9 mouse cellular contexts compared by ENCODE assay signal in genomic region chr11:68553981-68554471, GRCm38 (mm10). TPM values are rescaled to one million over a fixed set of nuclear protein-coding genes. Genes with fewer than 3 reads are reported as not detected.
A peak's percentile ranks its signal among the peaks of the same experiment; 100 is the strongest.
DNase-seq lines count a peak whose midpoint lies in the region; ATAC-seq and TF ChIP-seq lines count a peak whose summit lies in the region.
"Had no signal": no experiment of that assay in that cellular context is flagged by ENCODE, and none has a peak within 500 bp of the region (broad histone marks: within the 10 kb centered on the region; RNA-seq: fewer than 3 reads in every experiment).

No protein-coding gene starts in this region.

- no peaks in the 10 kb centered on the region for H3K27me3 ChIP-seq in intestine, postnatal 0 days (replicated peaks; ENCODE audit: control insufficient read depth, insufficient read depth, low read length)
- no peaks in the 10 kb centered on the region for H3K27me3 ChIP-seq in intestine, embryonic 16.5 days (replicated peaks; ENCODE audit: control insufficient read depth, insufficient read depth, low read length)

- 0 out of 2 replicates have a peak, but pooled peaks cover 4% of the 10 kb centered on the region for H3K4me1 ChIP-seq in intestine, postnatal 0 days (replicated peaks; ENCODE audit: control insufficient read depth, insufficient read depth, low read length)
- H3K4me1 ChIP-seq in intestine, embryonic 16.5 days (ENCODE audit: control insufficient read depth, insufficient read depth, low read length), result no peaks in the 10 kb centered on the region

- DNase-seq in CD4-positive helper T cell, adult 2 months (ENCODE audit: low read depth, low spot score), result peak; percentile 48
- DNase-seq in adrenal gland, adult 2 months, result peak; percentile 43
- peak; percentile 73 to 80 for DNase-seq in heart, postnatal 10 days
- peak; percentile 47 to 79 for DNase-seq in spleen, postnatal 4 days (ENCODE audit: low spot score in 2 of 2)
- DNase-seq in left cerebral cortex, adult 11 months (ENCODE audit: low spot score), result no peak
- no peak for DNase-seq in frontal cortex, postnatal 14 days (ENCODE audit: low spot score in 2 of 2)

- no peak for ATAC-seq in intestine, postnatal 0 days
- no peak for ATAC-seq in intestine, embryonic 16.5 days

- no peaks in the 10 kb centered on the region for H3K9me3 ChIP-seq in intestine, postnatal 0 days (ENCODE audit: control insufficient read depth)
- no peaks in the 10 kb centered on the region for H3K9me3 ChIP-seq in intestine, embryonic 16.5 days (ENCODE audit: control insufficient read depth, low read length)
- H3K9me3 ChIP-seq: limb, embryonic 12.5 days had no signal

- 30% methylated on average over 8 of the region's 8 CpGs for WGBS in intestine, postnatal 0 days
- 36% methylated on average over 8 of the region's 8 CpGs for WGBS in intestine, embryonic 16.5 days

- no peak overlapping the region for H3K27ac ChIP-seq in intestine, postnatal 0 days (ENCODE audit: low read depth, low read length)
- H3K27ac ChIP-seq in intestine, embryonic 16.5 days (ENCODE audit: low read length), result no peak overlapping the region
- H3K27ac ChIP-seq: limb, embryonic 12.5 days had no signal

- TF ChIP-seq CTCF in intestine, postnatal 0 days (IDR thresholded peaks at IDR 0.05; ENCODE audit: low read depth), result peak; percentile 67

- no peak overlapping the region for H3K9ac ChIP-seq in intestine, postnatal 0 days (ENCODE audit: low read depth, low read length)
- H3K9ac ChIP-seq in intestine, embryonic 16.5 days (ENCODE audit: low read depth, low read length), result no peak overlapping the region
- H3K9ac ChIP-seq: limb, embryonic 12.5 days had no signal

- intact Hi-C loops in heart, postnatal 10 days (cut with DNase I), result no loop called here

- H3K4me2 ChIP-seq in intestine, postnatal 0 days (replicated peaks; ENCODE audit: low read depth), result no peak overlapping the region
- no peak overlapping the region for H3K4me2 ChIP-seq in intestine, embryonic 16.5 days (ENCODE audit: low read depth, low read length)
- H3K4me2 ChIP-seq: limb, embryonic 12.5 days had no signal

- no peak overlapping the region for H3K4me3 ChIP-seq in intestine, postnatal 0 days (ENCODE audit: low read depth, low read length)
- H3K4me3 ChIP-seq in intestine, embryonic 16.5 days (ENCODE audit: low read length), result no peak overlapping the region
- H3K4me3 ChIP-seq: limb, embryonic 12.5 days had no signal

- H3K36me3 ChIP-seq in intestine, postnatal 0 days (ENCODE audit: control insufficient read depth, insufficient read depth), result no peaks in the 10 kb centered on the region
- no peaks in the 10 kb centered on the region for H3K36me3 ChIP-seq in intestine, embryonic 16.5 days (ENCODE audit: control insufficient read depth, insufficient read depth, low read length)
- H3K36me3 ChIP-seq: limb, embryonic 12.5 days had no signal

RNA-seq across cellular contexts. Expression of gene Mfsd6l, which starts 2.0 kb away (rescaled TPM):
- polyA plus RNA-seq in intestine, postnatal 0 days (2015; fragmentation: Nextera tagmentation; extraction: Ambion mirVana), result 7.7 and 8.3 TPM in 2 replicates
- polyA plus RNA-seq in intestine, embryonic 16.5 days (2015; fragmentation: Nextera tagmentation; extraction: Ambion mirVana), result 4.5 and 6.8 TPM in 2 replicates
- total RNA-seq in adrenal gland, adult 2 months (2021), result under 1 TPM; 0.14 TPM
- 0.17 and 0.32 TPM in 2 replicates for polyA plus RNA-seq in adrenal gland, adult 2 months (2012; rRNA removed)
- under 1 TPM; 0.27 to 0.31 TPM for total RNA-seq in heart, postnatal 10 days (2021)
- polyA plus RNA-seq: limb, embryonic 12.5 days had no signal

RNA-seq across cellular contexts. Expression of gene Ccdc42, which starts 32.8 kb away (rescaled TPM):
- polyA plus RNA-seq in intestine, postnatal 0 days (2015; fragmentation: Nextera tagmentation; extraction: Ambion mirVana), result 0.21 TPM in 1 of 2 replicates, not detected in the other
- polyA plus RNA-seq in intestine, embryonic 16.5 days (2015; fragmentation: Nextera tagmentation; extraction: Ambion mirVana), result 0.38 TPM in 1 of 2 replicates, not detected in the other
- not detected for total RNA-seq in adrenal gland, adult 2 months (2021)
- polyA plus RNA-seq in adrenal gland, adult 2 months (2012; rRNA removed), result not detected in 2 replicates
- total RNA-seq in heart, postnatal 10 days (2021), result under 1 TPM; 0.24 to 0.47 TPM

RNA-seq across cellular contexts. Expression of gene Pik3r6, which starts 51.2 kb away (rescaled TPM):
- polyA plus RNA-seq in intestine, postnatal 0 days (2015; fragmentation: Nextera tagmentation; extraction: Ambion mirVana), result 1.0 and 1.4 TPM in 2 replicates
- 2.4 and 2.5 TPM in 2 replicates for polyA plus RNA-seq in intestine, embryonic 16.5 days (2015; fragmentation: Nextera tagmentation; extraction: Ambion mirVana)
- total RNA-seq in adrenal gland, adult 2 months (2021), result 1 to 10 TPM; 1.6 to 2.6 TPM
- 3.9 and 5.3 TPM in 2 replicates for polyA plus RNA-seq in adrenal gland, adult 2 months (2012; rRNA removed)
- total RNA-seq in heart, postnatal 10 days (2021), result 1 to 10 TPM; 7.4 to 9.6 TPM

Comparison
In these comparisons a context has a peak if more than half of its experiments do, and no peak if none do; other contexts are left out.
1. DNase-seq: peak in CD4-positive helper T cell, adult 2 months (single experiment), adrenal gland, adult 2 months (single experiment), heart, postnatal 10 days (2 of 2) and spleen, postnatal 4 days (2 of 2); none in left cerebral cortex, adult 11 months (single experiment) and frontal cortex, postnatal 14 days (0 of 2).